Mouse (Mus musculus): ENCODE results near the gene Abhd17a.

DNA sequence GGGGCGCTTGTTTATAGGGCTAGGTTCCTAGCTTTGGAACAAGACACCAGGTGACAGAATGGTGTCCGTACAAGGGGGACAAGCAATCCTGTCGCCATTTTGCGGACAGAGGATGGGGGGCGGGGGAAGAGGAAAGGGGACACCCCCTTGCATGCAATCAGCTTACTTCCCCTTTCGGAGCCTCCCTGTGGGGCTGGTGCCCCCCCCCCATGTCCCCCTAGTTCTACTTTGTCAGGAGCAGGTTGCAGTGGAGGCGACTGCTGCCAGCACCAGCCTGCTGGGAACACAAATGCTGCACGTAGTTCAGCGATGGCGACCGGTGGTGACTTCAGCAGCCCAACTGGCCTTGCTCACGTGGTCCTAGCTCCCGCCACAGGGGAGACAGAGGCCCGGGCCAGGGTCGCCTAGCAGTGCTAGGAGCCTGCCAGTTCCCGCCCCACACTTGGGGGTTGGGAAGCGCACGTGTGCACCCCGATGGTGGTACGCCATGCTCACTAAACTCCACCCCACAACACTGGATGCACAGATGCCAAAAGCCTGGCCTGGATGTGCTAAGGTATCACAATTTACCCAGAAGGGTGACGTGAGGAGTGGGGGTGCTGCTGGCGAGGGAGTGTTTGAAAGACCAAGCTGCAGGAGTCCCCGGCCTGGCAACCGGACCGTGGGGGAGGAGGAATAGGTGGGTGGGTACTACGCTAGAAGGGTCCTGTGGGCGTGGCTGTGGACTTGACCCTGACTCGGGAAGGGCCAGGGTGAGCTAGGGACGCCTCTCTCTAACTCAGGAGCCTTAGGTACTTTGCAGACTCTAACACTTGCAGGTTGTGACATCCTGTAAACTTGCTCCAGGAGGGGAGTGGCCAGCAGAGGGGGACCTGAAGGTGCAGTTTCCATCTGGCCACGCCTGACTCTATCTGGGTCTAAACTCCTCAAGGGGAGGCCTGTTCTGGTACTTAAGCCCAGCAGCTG, 19.0 kb downstream of the Abhd17a start:
- TF ChIP-seq CTCF (IDR thresholded peaks at IDR 0.05; ENCODE audit: low read depth), result no peak
- no peak for TF ChIP-seq EP300 (optimal IDR thresholded peaks at IDR 0.05)

All from stomach, postnatal 0 days (tissue).